Mouse (Mus musculus) stomach, postnatal 0 days (tissue): ENCODE data around the gene Olfr493. TPM values are rescaled to one million over a fixed set of nuclear protein-coding genes. Genes with fewer than 3 reads are reported as not detected.

ENCODE experiments used
- ATAC-seq: fragments of 200-750 bp; cut with Nextera tagmentation; 2 replicates; pipeline ENCODE4 v1.8.0; 2017; ENCODE audit not compliant: low FRiP score, low TSS enrichment
- DNase-seq: peaks from one replicate; pipeline ENCODE4 v3.0.0-alpha.2; 2016; ENCODE audit warnings: low spot score
- H3K27ac ChIP-seq: fragments of 300-500 bp; sonication (generic); replicated peaks from 2 replicates; pipeline ENCODE4 v1.5.1; 2014; ENCODE audit warnings: mild to moderate bottlenecking, control low read depth
- H3K27me3 ChIP-seq: fragments of 300-500 bp; sonication (generic); 2 replicates; pipeline ENCODE4 v1.6.1; 2014; ENCODE audit warnings: low read length; ENCODE audit not compliant: control insufficient read depth, insufficient read depth
- H3K36me3 ChIP-seq: fragments of 300-500 bp; sonication (generic); 2 replicates; pipeline ENCODE4 v1.6.1; 2014; ENCODE audit warnings: low read length, mixed read lengths; ENCODE audit not compliant: control insufficient read depth, insufficient read depth
- H3K4me1 ChIP-seq: fragments of 300-500 bp; sonication (generic); replicated peaks from 2 replicates; pipeline ENCODE4 v1.6.1; 2014; ENCODE audit warnings: antibody characterized with exemption; ENCODE audit not compliant: control insufficient read depth, insufficient read depth
- H3K4me2 ChIP-seq: fragments of 300-500 bp; sonication (generic); replicated peaks from 2 replicates; pipeline ENCODE4 v1.6.1; 2014; ENCODE audit warnings: low read depth, mild to moderate bottlenecking, control low read depth, moderate library complexity
- H3K4me3 ChIP-seq: fragments of 300-500 bp; sonication (generic); 2 replicates; pipeline ENCODE4 v1.5.1; 2014; ENCODE audit warnings: low read depth, low read length, control low read depth
- H3K9ac ChIP-seq: fragments of 300-500 bp; sonication (generic); 2 replicates; pipeline ENCODE4 v1.6.1; 2014; ENCODE audit warnings: mild to moderate bottlenecking, low read length, control low read depth, mixed read lengths
- H3K9me3 ChIP-seq: fragments of 300-500 bp; sonication (generic); 2 replicates; pipeline ENCODE4 v1.6.1; 2016; ENCODE audit warnings: low read length; ENCODE audit not compliant: control insufficient read depth
- CTCF ChIP-seq: IDR thresholded peaks from 2 replicates; pipeline ENCODE4 v1.5.1; 2016; ENCODE audit warnings: antibody characterized with exemption, low read depth, mild to moderate bottlenecking, moderate library complexity
- EP300 ChIP-seq: optimal IDR thresholded peaks from 2 replicates; pipeline ENCODE3; 2016; ENCODE audit warnings: antibody characterized with exemption
- WGBS: fragments of 180-500 bp; shearing (Covaris S2); extraction: QIAGEN DNeasy Blood & Tissue Kit; methylation state at CpG from one replicate; pipeline ENCODE4 v1.1.7; 2014; 5-methylcytosine and 5-hydroxymethylcytosine counted together
- polyA plus RNA-seq: library from polyadenylated mRNA; unstranded; fragments of >200 nt; fragmentation: Nextera tagmentation; extraction: Ambion mirVana; gene quantifications from 2 replicates; pipeline ENCODE4 v1.2.1, GENCODE M21; 2015

Olfr493 gene
- not detected in 2 replicates for polyA plus RNA-seq

DNA sequence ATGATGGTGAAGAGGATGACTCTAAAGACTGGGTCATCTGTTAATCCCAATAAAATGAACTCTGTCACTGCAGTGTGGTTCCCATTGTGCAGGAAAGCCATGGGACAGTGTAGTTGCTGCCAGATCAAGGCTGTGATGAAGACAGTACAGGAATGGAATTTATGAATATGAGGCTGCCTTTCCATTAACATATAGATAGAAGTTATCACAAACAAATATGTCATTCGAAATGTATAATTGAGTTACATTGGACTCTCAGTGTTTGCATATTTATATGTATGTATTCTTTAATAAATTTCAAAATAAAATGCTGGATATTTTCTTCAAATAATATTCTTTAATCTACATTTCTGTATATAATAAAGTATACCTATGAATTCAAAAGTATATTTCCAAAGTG is at the start of gene Olfr493:
TSS of gene Olfr493 (minus strand) at position 101 of the 400 bp plus-strand sequence.
- Histone ChIP-seq H3K9me3 (no peaks in the 10 kb centered on the region), H3K36me3 (no peaks in the 10 kb centered on the region), H3K4me3 (no peak within 1 kb of the TSS), H3K27me3 (no peaks in the 10 kb centered on the region), H3K4me2 (no peak within 1 kb of the TSS), H3K4me1 (no peaks in the 10 kb centered on the region), H3K27ac (no peak within 1 kb of the TSS), H3K9ac (no peak within 1 kb of the TSS)
- DNase-seq = no peak
- TF ChIP-seq CTCF = no peak
- TF ChIP-seq EP300 = no peak
- 53% methylated on average over 1 of the region's 1 CpGs for WGBS
- ATAC-seq = no peak

DNA sequence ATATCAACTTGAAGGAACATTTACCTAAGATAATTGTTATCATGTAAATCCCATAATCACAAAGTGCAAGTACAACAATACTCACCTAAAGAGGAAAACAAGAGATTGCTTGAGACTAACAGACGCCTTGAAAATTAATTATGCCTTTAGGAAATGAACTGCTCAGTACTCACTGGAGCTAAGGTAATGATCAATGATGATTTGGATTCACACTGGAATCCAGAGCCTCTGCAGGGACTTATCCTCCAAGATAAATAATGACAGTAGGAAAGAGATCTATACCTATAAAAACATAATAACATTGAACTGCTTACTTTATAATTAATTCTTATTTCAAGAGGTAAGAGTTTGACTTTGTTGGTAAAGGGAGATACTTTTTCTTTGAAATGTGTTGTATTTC is 46.1 kb upstream of the Olfr493 start, which contains the start of gene Olfr495:
TSS of gene Olfr495 (plus strand) at position 301 of the 400 bp plus-strand sequence.
- Histone ChIP-seq H3K27me3 (no peaks in the 10 kb centered on the region), H3K4me2 (no peak within 1 kb of the TSS), H3K4me3 (no peak within 1 kb of the TSS), H3K9me3 (no peaks in the 10 kb centered on the region), H3K36me3 (no peaks in the 10 kb centered on the region), H3K27ac (no peak within 1 kb of the TSS), H3K4me1 (no peaks in the 10 kb centered on the region), H3K9ac (no peak within 1 kb of the TSS)
- DNase-seq (no peak), ATAC-seq (no peak)
- TF ChIP-seq CTCF (no peak), EP300 (no peak)
- 57% methylated on average over 1 of the region's 1 CpGs for WGBS

DNA sequence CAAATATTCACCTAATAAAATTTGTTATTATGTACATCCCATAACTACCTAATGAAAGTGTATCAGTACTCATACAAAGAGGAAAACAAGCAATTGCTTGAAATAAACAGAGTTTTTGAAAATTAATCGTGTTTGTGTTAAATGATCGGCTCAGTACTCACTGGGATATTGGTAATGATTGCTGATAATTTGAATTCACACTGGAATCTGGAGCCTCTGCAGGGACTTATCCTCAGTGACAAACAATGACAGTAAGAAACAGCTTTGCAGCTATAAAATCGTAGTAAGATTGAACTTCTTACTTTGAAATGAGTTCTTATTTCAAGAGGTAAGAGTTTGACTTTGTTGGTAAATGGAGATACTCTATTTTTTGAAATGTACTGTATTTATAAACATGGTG is 18.3 kb upstream of the Olfr493 start, which contains the start of gene Olfr494:
TSS of gene Olfr494 (plus strand) at position 301 of the 400 bp plus-strand sequence.
- Histone ChIP-seq H3K4me1 (no peaks in the 10 kb centered on the region), H3K4me2 (no peak within 1 kb of the TSS), H3K27ac (no peak within 1 kb of the TSS), H3K36me3 (no peaks in the 10 kb centered on the region), H3K4me3 (no peak within 1 kb of the TSS), H3K9ac (no peak within 1 kb of the TSS), H3K9me3 (no peaks in the 10 kb centered on the region), H3K27me3 (no peaks in the 10 kb centered on the region)
- ATAC-seq = no peak
- no peak for DNase-seq
- 70% methylated on average over 3 of the region's 3 CpGs for WGBS
- no peak for TF ChIP-seq CTCF
- TF ChIP-seq EP300 = no peak

DNA sequence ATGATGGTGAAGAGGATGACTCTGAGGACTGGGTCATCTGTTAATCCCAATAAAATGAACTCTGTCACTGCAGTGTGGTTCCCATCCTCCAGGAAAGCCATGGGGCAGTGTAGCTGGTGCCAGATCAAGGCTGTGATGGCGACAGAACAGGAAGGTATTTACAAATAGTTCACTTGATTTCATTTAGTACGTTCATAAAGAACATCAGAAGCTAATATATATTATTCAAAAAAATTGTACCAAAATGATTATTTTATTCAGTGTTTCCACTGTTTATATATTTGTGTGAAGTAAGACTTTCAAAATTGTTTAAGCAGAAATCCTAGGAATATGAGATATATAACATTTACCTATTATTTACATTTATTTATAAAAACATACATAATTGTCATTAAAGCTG is 23.2 kb downstream of the Olfr493 start, which contains the start of gene Olfr492:
TSS of gene Olfr492 (minus strand) at position 101 of the 400 bp plus-strand sequence.
- ATAC-seq (no peak), DNase-seq (no peak)
- H3K4me3 ChIP-seq = no peak within 1 kb of the TSS
- no peaks in the 10 kb centered on the region for H3K36me3 ChIP-seq
- H3K4me2 ChIP-seq = no peak within 1 kb of the TSS
- no peaks in the 10 kb centered on the region for H3K4me1 ChIP-seq
- H3K9me3 ChIP-seq = no peaks in the 10 kb centered on the region
- H3K27ac ChIP-seq = no peak within 1 kb of the TSS
- no peak within 1 kb of the TSS for H3K9ac ChIP-seq
- TF ChIP-seq CTCF (no peak), EP300 (no peak)
- H3K27me3 ChIP-seq = no peaks in the 10 kb centered on the region
- 68% methylated on average over 2 of the region's 2 CpGs for WGBS

DNA sequence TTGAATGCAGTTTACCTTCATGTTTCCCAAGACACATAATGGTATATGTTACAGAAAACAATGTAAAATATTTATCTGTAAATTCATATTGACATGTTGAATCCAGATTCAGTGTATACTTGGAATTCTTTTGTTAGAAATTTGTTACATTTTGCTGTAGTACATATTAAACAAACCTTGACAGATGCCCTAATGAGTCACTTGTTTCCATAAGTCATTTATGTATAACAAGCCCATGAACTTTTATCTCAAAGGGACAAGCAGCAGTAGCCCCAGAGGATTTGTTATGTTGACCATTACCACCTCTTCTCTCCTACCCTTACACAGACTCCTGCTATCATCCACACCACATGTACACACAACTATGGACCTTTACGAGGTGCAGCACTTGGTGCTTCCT is 33.6 kb downstream of the Olfr493 start, which contains the start of gene Olfr491:
TSS of gene Olfr491 (plus strand) at position 301 of the 400 bp plus-strand sequence.
- H3K4me2 ChIP-seq = no peak within 1 kb of the TSS
- H3K36me3 ChIP-seq = no peaks in the 10 kb centered on the region
- H3K9me3 ChIP-seq = no peaks in the 10 kb centered on the region
- ATAC-seq = no peak
- H3K9ac ChIP-seq = no peak within 1 kb of the TSS
- H3K4me1 ChIP-seq = no peaks in the 10 kb centered on the region
- H3K27ac ChIP-seq = no peak within 1 kb of the TSS
- TF ChIP-seq CTCF (no peak), EP300 (no peak)
- no peak within 1 kb of the TSS for H3K4me3 ChIP-seq
- no peak for DNase-seq
- 39% methylated on average over 1 of the region's 1 CpGs for WGBS
- H3K27me3 ChIP-seq = no peaks in the 10 kb centered on the region

Other genes with a start within 250 kb of the Olfr493 start
- gene Olfr482, start 249.4 kb downstream of the Olfr493 start, polyA plus RNA-seq = 0.07 and 0.22 TPM in 2 replicates
- not detected in 2 replicates for gene Olfr483, start 246.1 kb downstream of the Olfr493 start, polyA plus RNA-seq
- not detected in 2 replicates for gene Olfr484, start 219.5 kb downstream of the Olfr493 start, polyA plus RNA-seq
- not detected in 2 replicates for gene Olfr485, start 187.1 kb downstream of the Olfr493 start, polyA plus RNA-seq
- not detected in 2 replicates for gene Olfr486, start 174.2 kb downstream of the Olfr493 start, polyA plus RNA-seq
- not detected in 2 replicates for gene Olfr487, start 132.3 kb downstream of the Olfr493 start, polyA plus RNA-seq
- gene Olfr488, start 88.6 kb downstream of the Olfr493 start, polyA plus RNA-seq = not detected in 2 replicates
- not detected in 2 replicates for gene Olfr490, start 58.0 kb downstream of the Olfr493 start, polyA plus RNA-seq
- not detected in 2 replicates for gene Olfr491, start 33.5 kb downstream of the Olfr493 start, polyA plus RNA-seq
- not detected in 2 replicates for gene Olfr492, start 23.3 kb downstream of the Olfr493 start, polyA plus RNA-seq
- not detected in 2 replicates for gene Olfr494, start 18.4 kb upstream of the Olfr493 start, polyA plus RNA-seq
- not detected in 2 replicates for gene Olfr495, start 46.2 kb upstream of the Olfr493 start, polyA plus RNA-seq
- not detected in 2 replicates for gene Olfr497, start 73.4 kb upstream of the Olfr493 start, polyA plus RNA-seq
- not detected in 2 replicates for gene Olfr498, start 118.3 kb upstream of the Olfr493 start, polyA plus RNA-seq
- not detected in 2 replicates for gene Olfr502, start 178.1 kb upstream of the Olfr493 start, polyA plus RNA-seq
- gene Olfr503, start 197.5 kb upstream of the Olfr493 start, polyA plus RNA-seq = not detected in 2 replicates
- gene Olfr504, start 218.8 kb upstream of the Olfr493 start, polyA plus RNA-seq = not detected in 2 replicates